Mouse (Mus musculus): ENCODE data around the gene Prdx2.

GRCm38 (mm10) chr8:85023846-85024245 lies 54.5 kb downstream of the Prdx2 start:
- TF ChIP-seq CTCF (IDR thresholded peaks at IDR 0.05; ENCODE audit: low read depth) = no peak
- TF ChIP-seq EP300 (IDR thresholded peaks at IDR 0.05; ENCODE audit: low read depth) = no peak
